Mouse (Mus musculus): ENCODE measurements at regions not wholly inside any gene's neighbourhood (a gene's known extent, or its start where the extent isn't known, plus 50 kb on each side); places are given as distances from the start of the nearest gene placed in this dataset.

GRCm38 (mm10) chr15:36427334-36427733, 580.2 kb downstream of the Zfp706 start:
- H3K4me1 ChIP-seq (ENCODE audit: control insufficient read depth in 2 of 2, insufficient read depth in 2 of 2, low read length in 2 of 2, poor library complexity in 1 of 2) = no peaks in the 10 kb centered on the region
- DNase-seq (ENCODE audit: low read depth, low spot score) = no peak
- no peaks in the 10 kb centered on the region for H3K9me3 ChIP-seq (ENCODE audit: control insufficient read depth, insufficient read depth, low read depth, low read length)
- TF ChIP-seq MAFK (IDR thresholded peaks at IDR 0.05; ENCODE audit: insufficient read depth, low read depth, low read length) (no peak), HCFC1 (IDR thresholded peaks at IDR 0.05; ENCODE audit: borderline replicate concordance, insufficient read depth, low read length) (no peak), CHD2 (IDR thresholded peaks at IDR 0.05; ENCODE audit: low read depth, low read length) (no peak), ZC3H11A (IDR thresholded peaks at IDR 0.05; ENCODE audit: borderline replicate concordance, low read depth, low read length) (no peak), ZNF384 (IDR thresholded peaks at IDR 0.05; ENCODE audit: low read depth, low read length) (no peak)
- no peak overlapping the region for H3K4me3 ChIP-seq (ENCODE audit: insufficient read depth in 1 of 2, low read depth in 1 of 2, low read length in 2 of 2, poor library complexity in 1 of 2, severe bottlenecking in 1 of 2)
- no peak overlapping the region for H3K9ac ChIP-seq (ENCODE audit: insufficient read depth, low read depth, low read length, poor library complexity, severe bottlenecking)
- no peaks in the 10 kb centered on the region for H3K36me3 ChIP-seq (ENCODE audit: control insufficient read depth, insufficient read depth, low read length, poor library complexity, severe bottlenecking)
- in situ Hi-C loops (cut with MboI; ENCODE audit: low sequenced_read_pairs in 2 of 2, unreplicated experiment in 2 of 2) = no loop called here
- no peak overlapping the region for H3K27ac ChIP-seq (ENCODE audit: insufficient read depth, low read depth, low read length, poor library complexity, severe bottlenecking)

- Histone ChIP-seq H3K36me3 (ENCODE audit: control insufficient read depth, insufficient read depth, low read length, poor library complexity, severe bottlenecking) (no peaks in the 10 kb centered on the region), H3K4me1 (ENCODE audit: control insufficient read depth in 2 of 2, insufficient read depth in 2 of 2, low read length in 2 of 2, poor library complexity in 1 of 2) (no peaks in the 10 kb centered on the region), H3K4me3 (ENCODE audit: insufficient read depth in 1 of 2, low read depth in 1 of 2, low read length in 2 of 2, poor library complexity in 1 of 2, severe bottlenecking in 1 of 2) (no peak overlapping the region), H3K9me3 (ENCODE audit: control insufficient read depth, insufficient read depth, low read depth, low read length) (no peaks in the 10 kb centered on the region), H3K9ac (ENCODE audit: insufficient read depth, low read depth, low read length, poor library complexity, severe bottlenecking) (no peak overlapping the region), H3K27ac (ENCODE audit: insufficient read depth, low read depth, low read length, poor library complexity, severe bottlenecking) (no peak overlapping the region)
- no peak for DNase-seq (ENCODE audit: low read depth, low spot score)
- no peak for TF ChIP-seq CHD2 (IDR thresholded peaks at IDR 0.05; ENCODE audit: low read depth, low read length)
- no peak for TF ChIP-seq ZNF384 (IDR thresholded peaks at IDR 0.05; ENCODE audit: low read depth, low read length)
- TF ChIP-seq ZC3H11A (IDR thresholded peaks at IDR 0.05; ENCODE audit: borderline replicate concordance, low read depth, low read length) = no peak
- no peak for TF ChIP-seq HCFC1 (IDR thresholded peaks at IDR 0.05; ENCODE audit: borderline replicate concordance, insufficient read depth, low read length)
- TF ChIP-seq MAFK (IDR thresholded peaks at IDR 0.05; ENCODE audit: insufficient read depth, low read depth, low read length) = no peak
- in situ Hi-C loops (cut with MboI; ENCODE audit: low sequenced_read_pairs in 2 of 2, unreplicated experiment in 2 of 2) = no loop called here
Observed at GRCm38 (mm10) chr15:36425902-36426301, 581.7 kb downstream of the Zfp706 start.

- H3K4me1 ChIP-seq (ENCODE audit: control insufficient read depth in 2 of 2, insufficient read depth in 2 of 2, low read length in 2 of 2, poor library complexity in 1 of 2) = peaks cover 0 to 3% of the 10 kb centered on the region in 2 experiments; a peak in 2 of 4 replicates
- no peak for TF ChIP-seq ZC3H11A (IDR thresholded peaks at IDR 0.05; ENCODE audit: borderline replicate concordance, low read depth, low read length)
- no peak for TF ChIP-seq ZNF384 (IDR thresholded peaks at IDR 0.05; ENCODE audit: low read depth, low read length)
- TF ChIP-seq CHD2 (IDR thresholded peaks at IDR 0.05; ENCODE audit: low read depth, low read length) = no peak
- TF ChIP-seq MAFK (IDR thresholded peaks at IDR 0.05; ENCODE audit: insufficient read depth, low read depth, low read length) = no peak
- TF ChIP-seq HCFC1 (IDR thresholded peaks at IDR 0.05; ENCODE audit: borderline replicate concordance, insufficient read depth, low read length) = no peak
- no peak for DNase-seq (ENCODE audit: low read depth, low spot score)
- H3K27ac ChIP-seq (ENCODE audit: insufficient read depth, low read depth, low read length, poor library complexity, severe bottlenecking) = no peak overlapping the region
- no peaks in the 10 kb centered on the region for H3K36me3 ChIP-seq (ENCODE audit: control insufficient read depth, insufficient read depth, low read length, poor library complexity, severe bottlenecking)
- in situ Hi-C loops (cut with MboI; ENCODE audit: low sequenced_read_pairs in 2 of 2, unreplicated experiment in 2 of 2) = no loop called here
- no peaks in the 10 kb centered on the region for H3K9me3 ChIP-seq (ENCODE audit: control insufficient read depth, insufficient read depth, low read depth, low read length)
- no peak overlapping the region for H3K9ac ChIP-seq (ENCODE audit: insufficient read depth, low read depth, low read length, poor library complexity, severe bottlenecking)
- H3K4me3 ChIP-seq (ENCODE audit: insufficient read depth in 1 of 2, low read depth in 1 of 2, low read length in 2 of 2, poor library complexity in 1 of 2, severe bottlenecking in 1 of 2) = no peak overlapping the region
Observed at GRCm38 (mm10) chr15:36424047-36424446, 583.5 kb downstream of the Zfp706 start.

DNA sequence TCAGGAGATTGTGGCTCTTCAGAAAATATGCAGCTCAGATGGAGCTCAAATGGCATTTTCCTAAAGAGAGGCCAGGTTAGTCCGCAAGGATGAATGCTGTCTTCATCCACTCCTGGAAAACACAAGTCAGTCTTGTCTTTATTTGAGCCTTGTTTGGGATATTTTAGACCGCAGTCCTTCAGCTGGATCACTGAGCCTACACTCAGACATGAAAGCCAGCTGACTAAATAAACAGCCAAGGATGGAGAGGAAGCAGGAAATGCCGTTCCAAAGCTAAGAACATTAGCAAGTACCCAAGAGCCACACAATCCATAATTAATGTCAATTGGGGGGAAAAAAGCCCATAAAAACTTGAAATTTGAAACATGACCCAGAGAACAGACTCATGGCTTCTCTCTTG, 584.8 kb downstream of the Zfp706 start:
- in situ Hi-C loops (cut with MboI; ENCODE audit: low sequenced_read_pairs in 2 of 2, unreplicated experiment in 2 of 2) = no loop called here
- no peak for DNase-seq (ENCODE audit: low read depth, low spot score)
- H3K27ac ChIP-seq (ENCODE audit: insufficient read depth, low read depth, low read length, poor library complexity, severe bottlenecking) = no peak overlapping the region
- H3K9me3 ChIP-seq (ENCODE audit: control insufficient read depth, insufficient read depth, low read depth, low read length) = no peaks in the 10 kb centered on the region
- TF ChIP-seq CHD2 (IDR thresholded peaks at IDR 0.05; ENCODE audit: low read depth, low read length) (no peak), MAFK (IDR thresholded peaks at IDR 0.05; ENCODE audit: insufficient read depth, low read depth, low read length) (no peak), HCFC1 (IDR thresholded peaks at IDR 0.05; ENCODE audit: borderline replicate concordance, insufficient read depth, low read length) (no peak), ZNF384 (IDR thresholded peaks at IDR 0.05; ENCODE audit: low read depth, low read length) (no peak), ZC3H11A (IDR thresholded peaks at IDR 0.05; ENCODE audit: borderline replicate concordance, low read depth, low read length) (no peak)
- peaks cover 0 to 3% of the 10 kb centered on the region in 2 experiments; a peak in 2 of 4 replicates for H3K4me1 ChIP-seq (ENCODE audit: control insufficient read depth in 2 of 2, insufficient read depth in 2 of 2, low read length in 2 of 2, poor library complexity in 1 of 2)
- H3K9ac ChIP-seq (ENCODE audit: insufficient read depth, low read depth, low read length, poor library complexity, severe bottlenecking) = no peak overlapping the region
- no peak overlapping the region for H3K4me3 ChIP-seq (ENCODE audit: insufficient read depth in 1 of 2, low read depth in 1 of 2, low read length in 2 of 2, poor library complexity in 1 of 2, severe bottlenecking in 1 of 2)
- no peaks in the 10 kb centered on the region for H3K36me3 ChIP-seq (ENCODE audit: control insufficient read depth, insufficient read depth, low read length, poor library complexity, severe bottlenecking)
